Mouse (Mus musculus) olfactory bulb, adult 2 months (tissue): ENCODE results near the gene Cox5a.

Source experiments
- CTCF ChIP-seq: fragments of 200-500 bp; IDR thresholded peaks from 2 replicates; pipeline ENCODE4 v1.5.1; 2012; ENCODE audit warnings: low read depth, mild to moderate bottlenecking, low read length, moderate library complexity; ENCODE audit not compliant: insufficient read depth
- POLR2A ChIP-seq: fragments of 200-500 bp; IDR thresholded peaks from 2 replicates; pipeline ENCODE4 v1.6.1; 2012; ENCODE audit warnings: mild to moderate bottlenecking, low read depth, low read length, moderate library complexity; ENCODE audit not compliant: insufficient read depth

DNA sequence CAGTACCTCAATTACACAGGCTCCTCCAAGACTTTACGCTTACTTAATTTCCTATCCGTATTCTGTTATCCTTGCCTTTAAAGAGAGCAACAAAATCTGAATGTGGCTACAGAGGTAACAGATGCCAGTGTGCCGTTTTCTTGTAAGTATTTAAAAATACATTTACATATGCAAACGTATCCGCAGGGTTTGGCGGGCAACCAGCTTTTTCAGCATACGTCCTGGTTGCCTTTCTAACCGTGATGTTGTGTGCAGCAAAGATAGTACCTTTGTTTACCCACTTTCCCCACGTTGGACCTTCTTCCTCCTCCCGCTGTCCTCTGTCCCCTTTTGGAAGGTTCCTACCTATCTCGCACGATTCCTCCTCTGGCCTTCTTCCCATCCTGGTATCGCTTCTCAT lies 19.6 kb upstream of the Cox5a start:
- TF ChIP-seq CTCF (no peak), POLR2A (no peak)
